Mouse (Mus musculus): ENCODE results near the gene Ctdnep1.

Ctdnep1 gene

GRCm38 (mm10) chr11:69981141-69981762, at the start of gene Ctdnep1:
Ctdnep1 (plus strand) TSS chr11:69981156.
- no peak for DNase-seq (ENCODE audit: extremely low read depth, low read depth, low spot score)

- DNase-seq (ENCODE audit: extremely low read depth, low read depth, low spot score): no peak
Measured at GRCm38 (mm10) chr11:69931769-69932168, 49.2 kb upstream of the Ctdnep1 start.

DNA sequence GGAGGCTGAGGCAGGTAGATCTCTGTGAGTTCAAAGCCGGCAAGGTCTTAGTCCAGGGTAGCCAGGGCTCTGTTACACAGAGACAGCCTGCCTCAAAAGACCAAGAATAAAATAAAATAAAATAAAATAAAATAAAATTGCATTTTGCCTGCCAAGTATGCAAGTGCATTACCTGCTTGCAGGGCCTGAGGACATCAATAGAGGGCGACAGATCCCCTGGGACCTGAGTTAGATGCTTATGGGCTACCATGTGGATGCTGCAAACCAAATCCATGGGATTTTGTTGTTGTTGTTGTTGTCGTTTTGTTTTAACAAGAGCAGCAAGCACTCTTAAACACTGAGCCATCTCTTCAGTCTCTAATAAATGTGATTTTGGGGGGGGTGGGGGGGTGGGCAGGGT, 48.7 kb upstream of the Ctdnep1 start:
- DNase-seq (ENCODE audit: extremely low read depth, low read depth, low spot score): no peak

- DNase-seq (ENCODE audit: extremely low read depth, low read depth, low spot score): no peak
Measured at GRCm38 (mm10) chr11:69933066-69933465, 47.9 kb upstream of the Ctdnep1 start.

DNA sequence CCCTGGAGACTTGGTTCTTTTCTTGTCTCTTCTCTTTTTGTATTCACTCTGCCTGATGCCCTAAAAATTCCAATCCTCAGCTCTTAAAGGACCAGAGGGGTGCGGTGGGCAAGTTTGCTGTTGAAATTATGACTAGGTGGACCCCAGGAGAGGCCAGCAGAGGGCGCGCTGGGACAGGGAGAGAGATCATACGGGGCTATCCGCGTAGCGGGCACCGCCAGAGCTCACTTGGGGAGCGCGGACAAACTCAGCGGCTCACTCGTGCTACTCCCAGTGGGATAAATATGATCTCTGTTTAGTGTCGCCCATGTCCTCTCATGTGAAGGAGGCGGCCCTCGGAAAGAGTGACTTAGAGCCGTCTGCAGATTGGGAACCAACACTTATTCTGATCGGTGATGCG, 46.8 kb upstream of the Ctdnep1 start:
- DNase-seq (ENCODE audit: extremely low read depth, low read depth, low spot score): no peak

DNA sequence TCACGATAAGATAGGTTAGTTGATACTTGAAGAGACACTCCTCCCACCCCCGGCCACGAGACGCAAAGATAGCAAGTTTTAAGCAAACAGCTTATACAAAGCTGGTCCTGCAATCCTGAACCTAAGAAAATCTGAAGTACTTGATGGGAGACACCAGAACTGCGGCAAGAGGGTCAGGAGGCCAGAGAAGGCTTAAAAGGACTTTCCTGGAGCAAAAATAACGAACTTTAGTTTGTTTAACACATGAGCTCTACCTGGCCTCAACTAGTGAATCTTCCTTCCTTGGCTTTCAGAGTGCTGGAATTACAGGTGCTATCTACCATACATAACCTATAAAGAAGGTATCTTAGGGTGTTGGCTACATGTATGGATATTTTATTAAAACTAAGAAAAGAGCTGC, 46.3 kb upstream of the Ctdnep1 start:
- no peak for DNase-seq (ENCODE audit: extremely low read depth, low read depth, low spot score)

DNA sequence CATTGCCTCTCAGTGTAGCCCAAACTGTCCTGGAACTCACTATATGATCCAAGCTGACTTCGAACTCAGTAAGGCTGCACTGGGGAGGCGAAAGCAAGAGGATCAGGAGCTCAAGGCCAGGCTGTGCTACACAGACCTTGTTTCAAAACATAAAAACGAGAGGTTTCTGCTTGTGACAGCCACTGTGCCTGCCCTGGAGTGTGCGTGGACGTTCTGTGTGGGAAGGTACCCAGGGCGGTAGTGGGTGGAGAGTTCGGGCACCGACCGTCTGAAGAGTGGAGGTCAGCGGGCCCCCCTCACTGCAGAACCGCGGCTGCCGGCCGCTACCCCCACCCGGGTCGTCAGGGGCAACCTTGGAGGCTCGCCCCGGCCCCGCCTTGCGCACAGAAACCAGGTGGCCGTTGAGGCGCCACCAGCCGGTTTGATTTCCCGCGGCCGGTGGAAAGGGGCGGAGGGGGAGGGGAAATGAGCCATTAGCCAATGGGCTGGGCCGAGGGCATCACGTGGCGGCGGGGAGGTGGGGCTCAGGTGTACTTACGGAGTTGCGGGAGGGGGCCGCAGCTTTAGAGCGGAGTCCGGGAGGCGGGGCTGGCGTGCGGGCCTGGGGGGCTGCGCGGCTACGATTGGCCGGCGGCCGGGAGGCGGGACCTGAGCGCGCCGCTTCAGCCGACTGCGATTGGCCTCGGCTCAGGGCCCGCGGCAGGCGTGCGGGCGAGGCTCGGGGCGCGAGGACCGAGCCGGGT, 45.6 kb upstream of the Ctdnep1 start, which contains the start of gene Ybx2:
TSS of gene Ybx2 (plus strand) at position 660 of the 743 bp plus-strand sequence.
- DNase-seq (ENCODE audit: extremely low read depth, low read depth, low spot score): no peak

DNA sequence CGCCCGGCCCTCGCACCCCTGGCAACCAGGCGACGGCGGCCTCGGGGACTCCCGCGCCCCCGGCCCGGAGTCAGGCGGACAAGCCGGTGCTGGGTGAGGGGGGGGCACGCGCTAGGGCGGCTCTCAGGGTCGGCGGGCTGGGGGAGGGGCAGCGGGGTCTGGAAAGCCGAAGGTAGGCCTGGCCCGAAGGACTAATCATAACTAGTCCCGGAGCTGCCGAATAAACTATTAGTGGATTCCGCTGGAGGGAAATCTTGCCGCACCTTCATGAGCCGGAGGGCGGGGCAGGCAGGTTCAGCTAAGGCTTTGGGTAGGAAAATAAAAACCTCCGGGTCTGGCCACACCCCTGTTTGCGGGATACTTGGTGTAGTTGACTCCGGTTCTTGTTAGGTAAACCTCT, 44.8 kb upstream of the Ctdnep1 start:
- DNase-seq (ENCODE audit: extremely low read depth, low read depth, low spot score): no peak

DNA sequence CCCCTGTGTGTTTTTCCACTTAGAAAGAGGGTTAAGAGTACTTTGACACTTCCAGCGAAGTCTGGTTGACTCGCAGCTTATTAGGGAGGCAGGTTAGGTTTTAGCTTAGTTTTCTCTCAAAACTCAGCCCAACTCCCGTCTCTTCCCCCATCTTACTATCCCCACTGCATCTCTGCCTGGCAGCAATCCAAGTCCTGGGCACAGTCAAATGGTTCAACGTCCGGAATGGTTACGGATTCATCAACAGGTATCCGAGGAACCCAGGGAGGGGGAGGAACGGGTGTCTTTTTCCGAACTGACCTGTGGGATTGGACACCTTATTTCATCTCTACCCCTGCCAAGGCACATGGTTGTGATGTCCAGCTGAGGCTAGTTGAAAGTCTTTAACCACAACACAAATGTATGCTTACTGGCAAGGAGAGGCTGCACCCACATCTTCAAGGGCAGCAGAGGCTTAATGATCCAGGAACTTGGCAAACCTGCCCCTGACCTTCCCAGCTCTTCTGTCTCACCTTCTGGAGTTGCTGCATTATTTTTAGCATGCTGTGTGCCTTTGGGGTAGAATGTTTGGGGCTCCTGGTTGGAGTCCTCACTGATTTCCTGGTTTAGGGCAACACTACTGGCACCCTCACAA, 44.1 kb upstream of the Ctdnep1 start:
- no peak for DNase-seq (ENCODE audit: extremely low read depth, low read depth, low spot score)

- no peak for DNase-seq (ENCODE audit: extremely low read depth, low read depth, low spot score)
Measured at GRCm38 (mm10) chr11:69937385-69937784, 43.6 kb upstream of the Ctdnep1 start.

DNA sequence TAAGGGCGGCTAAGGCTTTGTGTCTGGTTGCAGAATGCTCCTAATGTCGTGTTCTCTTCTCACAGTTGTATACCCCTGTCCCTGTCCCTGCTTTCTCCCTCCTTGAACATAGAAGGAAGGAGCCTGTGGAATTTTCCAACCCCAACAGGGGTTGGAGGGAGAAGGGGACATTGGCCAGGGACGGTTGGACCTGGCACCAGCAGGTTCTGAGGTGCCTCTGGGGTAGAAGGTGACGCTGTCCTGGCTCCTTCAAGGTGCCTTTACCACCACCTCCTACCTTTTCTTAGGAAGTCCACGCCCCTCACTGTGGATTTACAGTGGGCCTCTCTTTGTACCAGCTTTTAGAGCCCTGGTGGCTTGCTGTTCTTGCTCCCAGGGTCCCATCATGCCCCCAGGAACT, 43.1 kb upstream of the Ctdnep1 start:
- DNase-seq (ENCODE audit: extremely low read depth, low read depth, low spot score): no peak

DNA sequence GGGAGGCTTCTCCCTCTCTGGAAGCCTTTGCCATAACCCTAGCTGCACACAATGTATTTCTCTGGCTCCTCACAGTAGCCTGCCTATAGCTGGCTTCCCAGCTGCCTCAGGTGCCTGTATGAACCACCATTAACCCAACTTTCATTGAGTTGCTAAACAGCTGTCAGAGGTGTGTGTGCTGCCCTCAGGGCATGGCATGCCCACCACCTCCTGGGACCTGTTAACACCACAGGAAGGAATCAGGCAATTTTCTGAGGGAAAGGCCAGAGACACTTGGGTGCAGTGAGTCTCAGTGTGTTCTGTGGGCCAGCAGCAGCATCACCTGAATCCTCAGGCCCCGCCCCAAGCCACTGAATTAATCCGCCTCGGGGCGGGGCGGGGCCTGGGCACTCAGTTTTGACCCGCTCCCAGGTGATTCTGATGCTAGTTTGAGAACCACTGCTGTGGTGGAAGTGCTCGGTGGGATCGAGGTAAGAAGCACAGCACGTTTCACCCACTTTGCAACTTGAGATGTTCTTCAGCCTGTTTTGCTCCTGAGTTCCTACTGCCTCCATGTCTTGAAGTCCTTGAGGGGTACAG, 42.5 kb upstream of the Ctdnep1 start:
- no peak for DNase-seq (ENCODE audit: extremely low read depth, low read depth, low spot score)

DNA sequence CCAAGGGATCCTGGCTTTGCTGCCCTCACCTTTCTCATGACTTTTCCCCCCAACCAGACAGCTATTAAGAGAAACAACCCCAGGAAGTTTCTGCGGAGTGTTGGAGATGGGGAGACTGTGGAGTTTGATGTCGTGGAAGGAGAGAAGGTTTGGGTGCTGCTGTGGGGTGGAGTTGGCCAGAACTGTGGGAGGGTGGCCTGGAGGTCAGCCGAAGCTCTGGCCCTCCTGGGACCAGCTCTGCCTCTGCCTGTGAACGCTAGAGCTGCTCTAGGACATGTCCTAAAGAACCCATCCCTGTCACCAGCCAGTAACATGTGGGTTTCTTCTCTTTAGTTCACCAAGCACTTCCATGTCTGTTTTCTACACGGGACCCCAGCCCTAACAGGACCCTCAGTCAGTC, 41.8 kb upstream of the Ctdnep1 start:
- no peak for DNase-seq (ENCODE audit: extremely low read depth, low read depth, low spot score)

DNA sequence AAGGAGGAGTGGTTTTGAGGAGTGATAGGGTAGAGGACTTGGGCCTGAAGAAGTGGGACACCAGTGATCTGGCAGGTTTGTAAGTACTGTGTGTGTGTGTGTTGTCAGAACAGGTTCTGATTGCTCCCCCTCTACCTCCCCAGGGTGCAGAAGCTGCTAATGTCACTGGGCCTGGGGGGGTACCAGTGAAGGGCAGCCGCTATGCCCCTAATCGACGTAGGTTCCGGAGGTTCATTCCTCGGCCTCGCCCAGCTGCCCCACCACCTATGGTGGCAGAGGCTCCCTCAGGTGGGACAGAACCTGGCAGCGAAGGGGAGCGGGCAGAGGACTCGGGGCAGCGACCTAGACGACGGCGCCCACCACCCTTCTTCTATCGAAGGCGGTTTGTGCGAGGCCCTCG, 41.2 kb upstream of the Ctdnep1 start:
- no peak for DNase-seq (ENCODE audit: extremely low read depth, low read depth, low spot score)

GRCm38 (mm10) chr11:69940962-69941361, 40.0 kb upstream of the Ctdnep1 start:
- no peak for DNase-seq (ENCODE audit: extremely low read depth, low read depth, low spot score)

GRCm38 (mm10) chr11:69945216-69945615, 35.7 kb upstream of the Ctdnep1 start:
- no peak for DNase-seq (ENCODE audit: extremely low read depth, low read depth, low spot score)

DNA sequence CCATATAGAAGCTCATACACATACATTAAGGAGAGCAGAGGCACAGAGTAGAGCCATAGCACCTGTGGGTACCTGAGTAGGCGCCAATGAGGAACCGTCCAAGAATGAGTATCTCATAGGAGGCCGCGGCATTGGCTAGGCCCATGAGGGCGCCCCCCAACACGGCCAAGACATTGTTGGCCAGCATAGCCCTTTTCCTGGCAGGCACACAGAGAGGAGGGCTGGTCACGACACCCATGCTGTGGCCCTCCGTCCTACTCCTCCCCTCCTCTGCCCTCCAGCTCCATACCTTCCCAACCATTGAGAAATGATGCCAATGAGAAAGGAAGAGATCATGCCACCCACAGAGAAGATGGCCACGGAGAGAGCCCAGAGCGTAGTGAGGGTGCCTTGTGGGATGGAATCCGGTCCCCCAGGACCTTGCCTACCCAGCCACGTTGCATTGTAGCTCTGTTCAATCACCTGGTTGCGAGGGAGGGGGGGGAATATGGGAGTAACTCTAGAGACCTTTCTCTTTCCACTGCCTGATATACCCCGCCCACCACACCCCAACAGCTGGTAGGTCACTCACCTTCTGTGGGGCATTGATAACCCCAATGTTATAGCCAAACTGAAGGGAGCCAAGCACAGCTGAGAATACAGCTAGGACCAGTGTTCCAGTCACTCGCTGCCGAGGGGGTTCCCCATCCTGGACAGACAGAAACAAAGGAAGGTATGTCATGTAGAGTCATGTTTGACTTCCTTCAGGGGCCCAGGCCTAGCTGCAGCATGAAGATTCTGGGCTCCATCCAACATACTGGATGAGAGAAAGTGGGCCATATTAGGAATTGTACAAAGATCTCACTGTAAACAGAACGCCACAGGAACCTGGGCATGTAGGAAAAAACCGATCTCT, 34.7 kb upstream of the Ctdnep1 start:
- no peak for DNase-seq (ENCODE audit: extremely low read depth, low read depth, low spot score)

- no peak for DNase-seq (ENCODE audit: extremely low read depth, low read depth, low spot score)
Measured at GRCm38 (mm10) chr11:69947337-69948065, 33.5 kb upstream of the Ctdnep1 start.

DNA sequence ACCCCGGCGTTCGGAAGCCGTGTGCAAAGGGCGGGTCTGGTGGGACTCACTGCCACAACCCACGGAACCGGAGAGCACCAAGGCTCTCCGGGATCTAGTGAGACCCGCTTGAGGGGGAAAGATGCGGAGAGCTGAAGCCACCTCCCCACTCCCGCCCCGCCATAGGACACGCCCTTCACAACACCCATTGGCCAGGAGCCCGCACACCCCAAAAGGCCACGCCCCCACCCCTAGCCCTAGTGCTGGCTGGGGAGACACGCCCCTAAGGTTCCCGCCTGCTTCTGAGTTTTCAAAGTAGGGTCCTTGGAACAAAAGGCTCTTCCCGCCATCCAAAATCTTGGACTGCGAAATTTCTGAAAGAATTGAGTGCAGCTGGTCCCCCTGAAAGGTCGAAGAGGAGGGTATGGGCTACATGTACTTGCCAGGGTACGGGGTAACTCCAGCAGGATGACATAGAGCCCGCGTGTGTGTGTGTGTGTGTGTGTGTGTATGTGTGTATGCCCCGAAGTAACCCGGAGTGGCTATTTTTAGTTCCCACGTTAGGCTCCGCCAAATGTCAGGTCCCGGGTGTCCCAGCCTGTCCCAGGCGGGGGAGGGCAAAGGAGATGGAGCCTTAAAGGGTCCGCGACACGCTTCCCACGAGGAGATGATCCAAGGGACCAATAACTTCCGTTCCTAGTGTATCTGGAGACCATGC, 32.7 kb upstream of the Ctdnep1 start, which contains the start of gene Slc2a4:
TSS of gene Slc2a4 (minus strand) at position 123 of the 697 bp plus-strand sequence.
- DNase-seq (ENCODE audit: extremely low read depth, low read depth, low spot score): no peak
